Mouse (Mus musculus) cerebellum, adult (tissue): ENCODE data around the gene Ddx42.
"Not testable (repeated sequence)": the region's sequence is repeated elsewhere in the genome, so short reads cannot be mapped to it uniquely, and the experiment has no call there.

Experiments
- ATAC-seq: cut with Nextera tagmentation; 2 replicates; pipeline ENCODE4 v1.9.2; 2017; ENCODE audit warnings: mild to moderate bottlenecking, moderate library complexity, mixed read lengths; ENCODE audit not compliant: insufficient number of reproducible peaks, low FRiP score, low TSS enrichment

Gene Ddx42

GRCm38 (mm10) chr11:106200756-106201155, 16.0 kb upstream of the Ddx42 start:
- ATAC-seq: no peak

- ATAC-seq: no peak
Measured at GRCm38 (mm10) chr11:106201337-106202122, 15.2 kb upstream of the Ddx42 start.

GRCm38 (mm10) chr11:106202123-106202465, 14.6 kb upstream of the Ddx42 start, which contains the start of gene Strada:
Strada (minus strand) TSS chr11:106202168.
- no peak for ATAC-seq

GRCm38 (mm10) chr11:106212771-106213170, 4.0 kb upstream of the Ddx42 start:
- no peak for ATAC-seq

GRCm38 (mm10) chr11:106214856-106215255, 1.9 kb upstream of the Ddx42 start:
- ATAC-seq: no peak

- no peak for ATAC-seq
Measured at GRCm38 (mm10) chr11:106215450-106215859, 1.3 kb upstream of the Ddx42 start.

- peak; percentile 96 for ATAC-seq
Measured at GRCm38 (mm10) chr11:106215927-106216729, 598 bp upstream of the Ddx42 start, which contains the start of gene Ccdc47. Ccdc47 (minus strand) TSS chr11:106216344.

- ATAC-seq: no peak
Measured at GRCm38 (mm10) chr11:106220603-106221002, 3.9 kb downstream of the Ddx42 start.

GRCm38 (mm10) chr11:106233978-106234377, 17.3 kb downstream of the Ddx42 start:
- ATAC-seq: not testable (repeated sequence)

GRCm38 (mm10) chr11:106246834-106247233, 30.1 kb downstream of the Ddx42 start:
- ATAC-seq: no peak

- no peak for ATAC-seq
Measured at GRCm38 (mm10) chr11:106249326-106249725, 32.6 kb downstream of the Ddx42 start.

- ATAC-seq: no peak
Measured at GRCm38 (mm10) chr11:106254767-106255166, 38.0 kb downstream of the Ddx42 start.

- no peak for ATAC-seq
Measured at GRCm38 (mm10) chr11:106255174-106255573, 38.4 kb downstream of the Ddx42 start.

GRCm38 (mm10) chr11:106255685-106256451, 39.1 kb downstream of the Ddx42 start, which contains the start of the genes Ftsj3 and Psmc5:
Ftsj3 (minus strand) TSS chr11:106256079.
Psmc5 (plus strand) TSS chr11:106256154.
- peak; percentile 89; the same call in 1 of the 2 replicates for ATAC-seq

GRCm38 (mm10) chr11:106256775-106257174, 40.0 kb downstream of the Ddx42 start:
- ATAC-seq: no peak

- ATAC-seq: no peak
Measured at GRCm38 (mm10) chr11:106260826-106261450, 44.2 kb downstream of the Ddx42 start.

- ATAC-seq: no peak
Measured at GRCm38 (mm10) chr11:106263963-106264362, 47.2 kb downstream of the Ddx42 start.

- ATAC-seq: no peak
Measured at GRCm38 (mm10) chr11:106264988-106265387, 48.3 kb downstream of the Ddx42 start.

- no peak for ATAC-seq
Measured at GRCm38 (mm10) chr11:106265570-106265969, 48.8 kb downstream of the Ddx42 start.

- no peak for ATAC-seq
Measured at GRCm38 (mm10) chr11:106266431-106266830, 49.7 kb downstream of the Ddx42 start.
